Mouse (Mus musculus): Measurements from ENCODE around the gene Grk4.
A peak's percentile ranks its signal among the peaks of the same experiment; 100 is the strongest.

The Grk4 gene

GRCm38 (mm10) chr5:34659686-34660590, at the start of gene Grk4, which contains the start of gene Nop14:
Gene Grk4 (plus strand): TSS chr5:34660379.
Gene Nop14 (minus strand): TSS chr5:34660148.
- DNase-seq (ENCODE audit: low spot score in 2 of 2): peak; percentile 97 to 98

- no peak for DNase-seq (ENCODE audit: low spot score in 2 of 2)
Measured at GRCm38 (mm10) chr5:34632996-34633395, 27.2 kb upstream of the Grk4 start.

GRCm38 (mm10) chr5:34633641-34634040, 26.5 kb upstream of the Grk4 start:
- DNase-seq (ENCODE audit: low spot score in 2 of 2): no peak

- no peak for DNase-seq (ENCODE audit: low spot score in 2 of 2)
Measured at GRCm38 (mm10) chr5:34634746-34635400, 25.3 kb upstream of the Grk4 start.

- DNase-seq (ENCODE audit: low spot score in 2 of 2): no peak
Measured at GRCm38 (mm10) chr5:34635665-34636192, 24.4 kb upstream of the Grk4 start.

GRCm38 (mm10) chr5:34636481-34637287, 23.5 kb upstream of the Grk4 start, which contains the start of gene Mfsd10:
Gene Mfsd10 (minus strand): TSS chr5:34637212.
- DNase-seq (ENCODE audit: low spot score in 2 of 2): peak; percentile 53 to 70

- no peak for DNase-seq (ENCODE audit: low spot score in 2 of 2)
Measured at GRCm38 (mm10) chr5:34637591-34638156, 22.5 kb upstream of the Grk4 start.

- no peak for DNase-seq (ENCODE audit: low spot score in 2 of 2)
Measured at GRCm38 (mm10) chr5:34641991-34642390, 18.2 kb upstream of the Grk4 start.

GRCm38 (mm10) chr5:34642932-34643331, 17.2 kb upstream of the Grk4 start:
- no peak for DNase-seq (ENCODE audit: low spot score in 2 of 2)

- DNase-seq (ENCODE audit: low spot score in 2 of 2): peak; percentile 58 to 64
Measured at GRCm38 (mm10) chr5:34647581-34647980, 12.6 kb upstream of the Grk4 start.

GRCm38 (mm10) chr5:34652961-34653360, 7.2 kb upstream of the Grk4 start:
- DNase-seq (ENCODE audit: low spot score in 2 of 2): no peak

GRCm38 (mm10) chr5:34654881-34655280, 5.3 kb upstream of the Grk4 start:
- no peak for DNase-seq (ENCODE audit: low spot score in 2 of 2)

- no peak for DNase-seq (ENCODE audit: low spot score in 2 of 2)
Measured at GRCm38 (mm10) chr5:34657556-34657955, 2.6 kb upstream of the Grk4 start.

GRCm38 (mm10) chr5:34660591-34661130, 482 bp downstream of the Grk4 start:
- no peak for DNase-seq (ENCODE audit: low spot score in 2 of 2)

- DNase-seq (ENCODE audit: low spot score in 2 of 2): no peak
Measured at GRCm38 (mm10) chr5:34661909-34662308, 1.7 kb downstream of the Grk4 start.

- no peak for DNase-seq (ENCODE audit: low spot score in 2 of 2)
Measured at GRCm38 (mm10) chr5:34663231-34663630, 3.1 kb downstream of the Grk4 start.

GRCm38 (mm10) chr5:34669493-34669892, 9.3 kb downstream of the Grk4 start:
- DNase-seq (ENCODE audit: low spot score in 2 of 2): no peak

GRCm38 (mm10) chr5:34670280-34670679, 10.1 kb downstream of the Grk4 start:
- no peak for DNase-seq (ENCODE audit: low spot score in 2 of 2)

- no peak for DNase-seq (ENCODE audit: low spot score in 2 of 2)
Measured at GRCm38 (mm10) chr5:34689868-34690267, 29.7 kb downstream of the Grk4 start.

- DNase-seq (ENCODE audit: low spot score in 2 of 2): no peak
Measured at GRCm38 (mm10) chr5:34692782-34693181, 32.6 kb downstream of the Grk4 start.

- DNase-seq (ENCODE audit: low spot score in 2 of 2): no peak
Measured at GRCm38 (mm10) chr5:34695521-34695920, 35.3 kb downstream of the Grk4 start.

Measured in frontal cortex, postnatal 25 days (tissue).